Mouse (Mus musculus) 3134 (cell line): ENCODE measurements around the gene Fthl17d.
"Not testable (repeated sequence)": the region's sequence is repeated elsewhere in the genome, so short reads cannot be mapped to it uniquely, and the experiment has no call there.

Experiments used
- DNase-seq: peaks from one replicate; pipeline ENCODE4 v3.0.0-alpha.2; 2011; ENCODE audit warnings: low spot score; ENCODE audit not compliant: insufficient read length; ENCODE audit errors: extremely low read depth

The Fthl17d gene

DNA sequence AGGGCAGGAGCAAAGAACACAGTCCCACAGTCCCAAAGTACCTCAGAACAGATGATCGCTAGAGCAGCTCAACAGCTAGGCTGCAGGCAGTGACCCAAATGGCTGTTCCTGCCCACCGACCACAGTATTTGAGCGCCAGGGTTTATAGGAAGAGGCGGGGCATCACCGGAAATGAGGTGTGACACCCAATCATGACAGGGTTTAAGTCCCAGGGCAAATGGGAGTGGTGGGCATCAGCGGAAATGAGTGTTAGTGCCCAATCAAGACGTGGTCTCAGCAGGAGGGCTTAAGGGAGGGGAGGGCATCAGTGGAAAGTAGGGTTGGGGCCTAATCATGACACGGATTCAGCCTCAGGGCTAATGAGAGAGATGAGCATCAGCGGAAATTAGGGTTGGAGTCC is at the start of gene Fthl17d:
TSS of gene Fthl17d (minus strand) at position 101 of the 400 bp plus-strand sequence.
- not testable (repeated sequence) for DNase-seq

DNA sequence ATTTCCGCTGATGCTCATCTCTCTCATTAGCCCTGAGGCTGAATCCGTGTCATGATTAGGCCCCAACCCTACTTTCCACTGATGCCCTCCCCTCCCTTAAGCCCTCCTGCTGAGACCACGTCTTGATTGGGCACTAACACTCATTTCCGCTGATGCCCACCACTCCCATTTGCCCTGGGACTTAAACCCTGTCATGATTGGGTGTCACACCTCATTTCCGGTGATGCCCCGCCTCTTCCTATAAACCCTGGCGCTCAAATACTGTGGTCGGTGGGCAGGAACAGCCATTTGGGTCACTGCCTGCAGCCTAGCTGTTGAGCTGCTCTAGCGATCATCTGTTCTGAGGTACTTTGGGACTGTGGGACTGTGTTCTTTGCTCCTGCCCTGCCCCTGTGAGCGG is 46.6 kb upstream of the Fthl17d start, which contains the start of gene Fthl17e:
TSS of gene Fthl17e (plus strand) at position 301 of the 400 bp plus-strand sequence.
- not testable (repeated sequence) for DNase-seq

DNA sequence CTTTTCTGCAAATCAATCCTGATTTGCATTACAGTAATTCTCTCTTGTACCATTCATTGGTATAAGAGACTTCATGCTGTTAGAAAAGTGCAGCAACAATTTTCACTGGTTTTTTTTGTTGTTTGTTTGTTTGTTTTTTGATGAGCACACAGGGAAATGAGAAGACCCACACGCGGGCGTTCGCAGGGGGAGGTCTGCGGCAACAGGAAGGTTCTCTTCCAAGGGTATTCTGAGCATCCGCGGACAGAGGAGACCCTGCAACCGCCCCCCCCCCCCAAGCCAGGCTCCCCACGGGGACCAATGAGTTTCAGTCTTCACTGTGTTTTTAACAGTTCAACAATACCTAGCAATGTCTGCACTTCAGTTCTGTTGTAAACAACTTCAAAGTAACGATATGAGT is 32.9 kb upstream of the Fthl17d start:
- DNase-seq, result no peak

DNA sequence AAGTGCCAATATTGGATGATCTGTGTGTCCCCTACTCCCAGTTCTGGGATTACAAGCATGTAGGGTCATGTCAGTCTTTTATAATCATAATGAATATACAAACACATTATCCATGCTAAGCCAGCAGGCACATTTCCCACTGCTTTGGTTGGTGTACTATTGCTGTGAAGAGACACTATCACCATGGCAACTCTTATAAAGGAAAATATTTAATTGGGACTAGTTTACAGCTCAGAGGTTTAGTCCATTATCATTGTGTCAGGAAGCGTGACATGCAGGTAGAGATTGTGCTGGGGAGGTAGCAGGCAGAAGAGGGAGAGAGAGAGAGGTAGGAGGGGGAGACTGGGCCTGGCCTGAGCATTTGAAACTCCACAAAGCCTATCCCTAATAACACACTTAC is 29.5 kb upstream of the Fthl17d start:
- no peak for DNase-seq

DNA sequence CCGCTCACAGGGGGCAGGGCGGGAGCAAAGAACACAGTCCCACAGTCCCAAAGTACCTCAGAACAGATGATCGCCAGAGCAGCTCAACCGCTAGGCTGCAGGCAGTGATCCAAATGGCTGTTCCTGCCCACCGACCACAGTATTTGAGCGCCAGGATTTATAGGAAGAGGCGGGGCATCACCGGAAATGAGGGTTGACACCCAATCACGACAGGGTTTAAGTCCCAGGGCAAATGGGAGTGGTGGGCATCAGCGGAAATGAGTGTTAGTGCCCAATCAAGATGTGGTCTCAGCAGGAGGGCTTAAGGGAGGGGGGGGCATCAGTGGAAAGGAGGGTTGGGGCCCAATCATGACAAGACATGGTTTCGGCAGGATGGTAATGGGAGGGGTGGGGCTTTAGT is 10.1 kb downstream of the Fthl17d start, which contains the start of gene Fthl17c:
TSS of gene Fthl17c (minus strand) at position 101 of the 400 bp plus-strand sequence.
- not testable (repeated sequence) for DNase-seq

DNA sequence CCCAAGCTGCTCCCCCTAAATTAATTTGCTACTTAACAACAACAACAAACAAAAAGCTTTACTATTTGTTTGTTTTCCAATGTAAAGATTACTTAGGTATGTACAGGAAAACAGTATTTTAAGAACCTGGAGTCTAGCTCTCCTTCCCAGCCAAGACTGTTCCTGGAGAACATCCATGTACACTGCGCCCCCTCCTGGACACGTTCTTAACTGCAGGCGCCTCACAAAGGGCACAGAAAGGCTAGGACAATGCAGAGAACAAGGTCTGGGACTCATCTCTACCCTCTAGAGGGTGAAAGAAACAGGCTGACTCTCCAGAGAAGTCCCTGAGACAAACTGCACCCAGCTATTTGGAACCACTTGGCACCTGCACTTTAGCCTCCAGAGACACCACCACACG is 21.9 kb downstream of the Fthl17d start:
- not testable (repeated sequence) for DNase-seq

DNA sequence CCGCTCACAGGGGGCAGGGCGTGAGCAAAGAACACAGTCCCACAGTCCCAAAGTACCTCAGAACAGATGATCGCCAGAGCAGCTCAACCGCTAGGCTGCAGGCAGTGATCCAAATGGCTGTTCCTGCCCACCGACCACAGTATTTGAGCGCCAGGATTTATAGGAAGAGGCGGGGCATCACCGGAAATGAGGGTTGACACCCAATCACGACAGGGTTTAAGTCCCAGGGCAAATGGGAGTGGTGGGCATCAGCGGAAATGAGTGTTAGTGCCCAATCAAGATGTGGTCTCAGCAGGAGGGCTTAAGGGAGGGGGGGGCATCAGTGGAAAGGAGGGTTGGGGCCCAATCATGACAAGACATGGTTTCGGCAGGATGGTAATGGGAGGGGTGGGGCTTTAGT is 23.7 kb downstream of the Fthl17d start, which contains the start of gene Fthl17b:
TSS of gene Fthl17b (minus strand) at position 101 of the 400 bp plus-strand sequence.
- not testable (repeated sequence) for DNase-seq

DNA sequence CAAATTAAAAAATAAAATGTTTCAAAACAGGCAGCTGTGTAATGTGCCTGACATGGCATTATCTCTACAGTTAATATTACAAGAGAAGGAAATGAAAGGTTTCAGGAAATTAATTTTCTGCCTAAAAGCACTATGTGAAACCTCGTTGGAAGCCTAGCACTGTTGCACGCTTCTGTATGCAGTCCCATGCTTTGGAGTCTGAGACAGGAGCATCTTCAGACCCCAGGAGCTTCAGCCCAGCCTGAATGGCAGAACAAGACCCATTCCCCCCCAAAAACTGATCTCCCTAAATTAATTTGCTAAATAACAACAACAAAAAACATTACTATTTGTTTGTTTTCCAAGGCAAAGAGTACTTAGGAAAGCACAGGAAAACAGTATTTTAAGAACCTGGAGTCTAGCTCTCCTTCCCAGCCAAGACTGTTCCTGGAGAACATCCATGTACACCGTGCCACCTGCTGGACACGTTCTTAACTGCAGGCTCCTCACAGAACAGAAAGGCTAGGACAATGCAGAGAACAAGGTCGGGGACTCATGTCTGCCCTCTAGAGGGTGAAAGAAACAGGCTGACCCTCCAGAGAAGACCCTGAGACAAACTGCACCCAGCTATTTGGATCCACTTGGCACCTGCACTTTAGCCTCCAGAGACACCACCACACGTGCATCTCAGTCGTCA is 38.3 kb downstream of the Fthl17d start:
- DNase-seq, result peak; percentile 9

DNA sequence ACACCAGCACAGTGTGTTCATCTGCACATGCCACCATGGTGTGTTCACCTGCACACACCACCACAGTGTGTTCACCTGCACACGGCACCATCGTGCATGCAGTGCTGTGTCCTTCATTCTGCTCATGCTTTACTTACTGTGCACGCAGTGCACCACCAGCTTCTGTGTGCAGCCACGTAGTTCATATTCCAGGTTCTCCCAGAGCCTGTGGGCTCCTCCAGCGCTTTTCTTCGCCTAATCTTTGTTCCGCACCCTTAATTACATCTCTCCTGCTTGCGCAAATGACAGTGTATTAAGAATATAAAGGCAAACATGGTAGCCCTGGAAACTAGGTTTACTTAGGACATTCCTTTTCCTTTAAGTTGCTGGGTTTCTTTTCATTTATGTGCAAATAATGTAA is 42.5 kb downstream of the Fthl17d start:
- no peak for DNase-seq
